Mouse (Mus musculus): ENCODE results near the gene Mgat4a. TPM values are rescaled to one million over a fixed set of nuclear protein-coding genes. Genes with fewer than 3 reads are reported as not detected.

Mgat4a gene
- polyA plus RNA-seq, 1 experiment from 2014 or later: 4.3 TPM

- no peak overlapping the region for H3K27ac ChIP-seq
- 79% methylated on average over 4 of the region's 4 CpGs for WGBS
- H3K9me3 ChIP-seq: no peaks in the 10 kb centered on the region
- H3K9ac ChIP-seq: no peak overlapping the region
- no peak overlapping the region for H3K4me2 ChIP-seq (replicated peaks)
- no peak for ATAC-seq (ENCODE audit: insufficient number of reproducible peaks, insufficient read depth, low FRiP score, low TSS enrichment)
- no peaks in the 10 kb centered on the region for H3K36me3 ChIP-seq
- no peaks in the 10 kb centered on the region for H3K27me3 ChIP-seq
- no peak overlapping the region for H3K4me3 ChIP-seq
- no peaks in the 10 kb centered on the region for H3K4me1 ChIP-seq
Observed at GRCm38 (mm10) chr1:37560356-37560755, 19.5 kb upstream of the Mgat4a start.

GRCm38 (mm10) chr1:37551986-37552385, 11.2 kb upstream of the Mgat4a start:
- Histone ChIP-seq H3K9ac (no peak overlapping the region), H3K4me1 (no peaks in the 10 kb centered on the region), H3K4me3 (no peak overlapping the region), H3K27me3 (no peaks in the 10 kb centered on the region), H3K9me3 (no peaks in the 10 kb centered on the region), H3K36me3 (no peaks in the 10 kb centered on the region), H3K27ac (no peak overlapping the region), H3K4me2 (replicated peaks) (no peak overlapping the region)
- ATAC-seq (ENCODE audit: insufficient number of reproducible peaks, insufficient read depth, low FRiP score, low TSS enrichment): no peak
- 82% methylated on average over 7 of the region's 7 CpGs for WGBS

GRCm38 (mm10) chr1:37549501-37549900, 8.7 kb upstream of the Mgat4a start:
- 81% methylated on average over 8 of the region's 8 CpGs for WGBS
- no peaks in the 10 kb centered on the region for H3K36me3 ChIP-seq
- no peak for ATAC-seq (ENCODE audit: insufficient number of reproducible peaks, insufficient read depth, low FRiP score, low TSS enrichment)

GRCm38 (mm10) chr1:37546398-37547051, 5.7 kb upstream of the Mgat4a start:
- WGBS: 77% methylated on average over 11 of the region's 11 CpGs
- no peak for ATAC-seq (ENCODE audit: insufficient number of reproducible peaks, insufficient read depth, low FRiP score, low TSS enrichment)

More at GRCm38 (mm10) chr1:37549501-37549900, 8.7 kb upstream of the Mgat4a start:
- Histone ChIP-seq H3K4me2 (replicated peaks) (no peak overlapping the region), H3K4me3 (no peak overlapping the region), H3K27ac (no peak overlapping the region), H3K27me3 (no peaks in the 10 kb centered on the region), H3K9me3 (no peaks in the 10 kb centered on the region), H3K9ac (no peak overlapping the region), H3K4me1 (no peaks in the 10 kb centered on the region)

GRCm38 (mm10) chr1:37544251-37544650, 3.4 kb upstream of the Mgat4a start:
- H3K27me3 ChIP-seq: peaks cover 7% of the 10 kb centered on the region
- WGBS: 48% methylated on average over 9 of the region's 9 CpGs
- H3K27ac ChIP-seq: no peak overlapping the region
- no peaks in the 10 kb centered on the region for H3K9me3 ChIP-seq
- no peak overlapping the region for H3K4me2 ChIP-seq (replicated peaks)
- H3K9ac ChIP-seq: no peak overlapping the region
- H3K36me3 ChIP-seq: no peaks in the 10 kb centered on the region
- no peaks in the 10 kb centered on the region for H3K4me1 ChIP-seq
- H3K4me3 ChIP-seq: no peak overlapping the region
- ATAC-seq (ENCODE audit: insufficient number of reproducible peaks, insufficient read depth, low FRiP score, low TSS enrichment): no peak

More at GRCm38 (mm10) chr1:37546398-37547051, 5.7 kb upstream of the Mgat4a start:
- H3K4me2 ChIP-seq (replicated peaks): no peak overlapping the region
- no peak overlapping the region for H3K9ac ChIP-seq
- H3K4me1 ChIP-seq: no peaks in the 10 kb centered on the region
- H3K27me3 ChIP-seq: peaks cover 5% of the 10 kb centered on the region
- no peaks in the 10 kb centered on the region for H3K9me3 ChIP-seq
- no peak overlapping the region for H3K27ac ChIP-seq
- no peaks in the 10 kb centered on the region for H3K36me3 ChIP-seq
- no peak overlapping the region for H3K4me3 ChIP-seq

- H3K27ac ChIP-seq: no peak overlapping the region
- 28% methylated on average over 1 of the region's 1 CpGs for WGBS
- no peak overlapping the region for H3K9ac ChIP-seq
- H3K9me3 ChIP-seq: no peaks in the 10 kb centered on the region
- ATAC-seq (ENCODE audit: insufficient number of reproducible peaks, insufficient read depth, low FRiP score, low TSS enrichment): no peak
- H3K4me3 ChIP-seq: no peak overlapping the region
- no peaks in the 10 kb centered on the region for H3K36me3 ChIP-seq
- H3K4me2 ChIP-seq (replicated peaks): no peak overlapping the region
- H3K4me1 ChIP-seq: no peaks in the 10 kb centered on the region
- peaks cover 7% of the 10 kb centered on the region for H3K27me3 ChIP-seq
Observed at GRCm38 (mm10) chr1:37543057-37543456, 2.2 kb upstream of the Mgat4a start.

- peak overlapping the region; percentile 77 for H3K9ac ChIP-seq
Observed at GRCm38 (mm10) chr1:37539968-37540809, 627 bp downstream of the Mgat4a start.

GRCm38 (mm10) chr1:37534532-37535108, 6.2 kb downstream of the Mgat4a start:
- 0 out of 2 replicates have a peak, but pooled peaks cover 3% of the 10 kb centered on the region for H3K4me1 ChIP-seq
- no peak overlapping the region for H3K4me2 ChIP-seq (replicated peaks)
- WGBS: 25% methylated on average over 5 of the region's 5 CpGs
- H3K4me3 ChIP-seq: no peak overlapping the region
- H3K27ac ChIP-seq: no peak overlapping the region
- no peaks in the 10 kb centered on the region for H3K27me3 ChIP-seq
- no peak overlapping the region for H3K9ac ChIP-seq
- no peak for ATAC-seq (ENCODE audit: insufficient number of reproducible peaks, insufficient read depth, low FRiP score, low TSS enrichment)
- H3K9me3 ChIP-seq: no peaks in the 10 kb centered on the region
- H3K36me3 ChIP-seq: no peaks in the 10 kb centered on the region

More at GRCm38 (mm10) chr1:37539968-37540809, 627 bp downstream of the Mgat4a start:
- Histone ChIP-seq H3K4me3 (peak overlapping the region; percentile 80), H3K36me3 (no peaks in the 10 kb centered on the region), H3K4me2 (replicated peaks) (peak overlapping the region; percentile 98), H3K27ac (peak overlapping the region; percentile 36; the same call in 1 of the 2 replicates), H3K27me3 (peaks cover 7% of the 10 kb centered on the region), H3K9me3 (no peaks in the 10 kb centered on the region), H3K4me1 (no peaks in the 10 kb centered on the region)
- ATAC-seq (ENCODE audit: insufficient number of reproducible peaks, insufficient read depth, low FRiP score, low TSS enrichment): peak; percentile 58
- WGBS: 4% methylated on average over 47 of the region's 47 CpGs

GRCm38 (mm10) chr1:37533181-37533580, 7.6 kb downstream of the Mgat4a start:
- Histone ChIP-seq H3K4me2 (replicated peaks) (no peak overlapping the region), H3K27me3 (no peaks in the 10 kb centered on the region), H3K36me3 (no peaks in the 10 kb centered on the region), H3K27ac (no peak overlapping the region), H3K9me3 (no peaks in the 10 kb centered on the region), H3K4me1 (0 out of 2 replicates have a peak, but pooled peaks cover 3% of the 10 kb centered on the region), H3K4me3 (no peak overlapping the region), H3K9ac (no peak overlapping the region)
- 90% methylated on average over 7 of the region's 7 CpGs for WGBS
- ATAC-seq (ENCODE audit: insufficient number of reproducible peaks, insufficient read depth, low FRiP score, low TSS enrichment): no peak

GRCm38 (mm10) chr1:37532533-37532840, 8.3 kb downstream of the Mgat4a start:
- Histone ChIP-seq H3K9me3 (no peaks in the 10 kb centered on the region), H3K27me3 (no peaks in the 10 kb centered on the region), H3K4me3 (no peak overlapping the region), H3K36me3 (no peaks in the 10 kb centered on the region), H3K9ac (no peak overlapping the region), H3K4me2 (replicated peaks) (no peak overlapping the region), H3K4me1 (0 out of 2 replicates have a peak, but pooled peaks cover 3% of the 10 kb centered on the region), H3K27ac (no peak overlapping the region)
- no peak for ATAC-seq (ENCODE audit: insufficient number of reproducible peaks, insufficient read depth, low FRiP score, low TSS enrichment)
- 82% methylated on average over 6 of the region's 6 CpGs for WGBS

GRCm38 (mm10) chr1:37531654-37532532, 8.9 kb downstream of the Mgat4a start:
- no peak for ATAC-seq (ENCODE audit: insufficient number of reproducible peaks, insufficient read depth, low FRiP score, low TSS enrichment)
- H3K9ac ChIP-seq: no peak overlapping the region
- 93% methylated on average over 12 of the region's 12 CpGs for WGBS

More at GRCm38 (mm10) chr1:37531654-37532532, 8.9 kb downstream of the Mgat4a start:
- Histone ChIP-seq H3K4me3 (no peak overlapping the region), H3K9me3 (no peaks in the 10 kb centered on the region), H3K27ac (no peak overlapping the region), H3K27me3 (no peaks in the 10 kb centered on the region), H3K4me1 (0 out of 2 replicates have a peak, but pooled peaks cover 3% of the 10 kb centered on the region), H3K4me2 (replicated peaks) (no peak overlapping the region), H3K36me3 (no peaks in the 10 kb centered on the region)

Data from embryonic facial prominence, embryonic 12.5 days (tissue).